Comparison of ENCODE assay signal across 8 mouse cellular contexts in genomic region chr1:167392031-167392640, GRCm38 (mm10). TPM values are rescaled to one million over a fixed set of nuclear protein-coding genes. Genes with fewer than 3 reads are reported as not detected.
DNase-seq lines count a peak whose midpoint lies in the region; ATAC-seq and TF ChIP-seq lines count a peak whose summit lies in the region.

No protein-coding gene starts in this region.

- no peak for TF ChIP-seq POLR2A in myocyte (IDR thresholded peaks at IDR 0.05; ENCODE audit: insufficient read length, low read depth)

- DNase-seq in kidney, adult 11 months: no peak
- no peak for DNase-seq in embryonic facial prominence, embryonic 11.5 days (ENCODE audit: low spot score)
- DNase-seq in right cerebral cortex, postnatal 36 days (ENCODE audit: low spot score in 2 of 2): no peak
- no peak for DNase-seq in left cerebral cortex, postnatal 36 days (ENCODE audit: low spot score in 2 of 2)

- H3K4me3 ChIP-seq in kidney, embryonic 14.5 days (ENCODE audit: low read length): peak overlapping the region; percentile 53; the same call in 1 of the 2 replicates
- H3K4me3 ChIP-seq in embryonic facial prominence, embryonic 11.5 days (ENCODE audit: low read depth, low read length): 0 out of 2 replicates have a peak overlapping the region, but pooled peaks have one; percentile 61
- peak overlapping the region; percentile 72 for H3K4me3 ChIP-seq in hindbrain, embryonic 15.5 days
- peak overlapping the region; percentile 52 for H3K4me3 ChIP-seq in myocyte

- peaks cover 6% of the 10 kb centered on the region for H3K4me1 ChIP-seq in kidney, embryonic 14.5 days (ENCODE audit: control insufficient read depth, insufficient read depth, low read length)
- H3K4me1 ChIP-seq in embryonic facial prominence, embryonic 11.5 days (ENCODE audit: control insufficient read depth, insufficient read depth, low read length): peaks cover 3% of the 10 kb centered on the region; the same call in 1 of the 2 replicates
- H3K4me1 ChIP-seq in hindbrain, embryonic 15.5 days (replicated peaks): peaks cover 24% of the 10 kb centered on the region

- no peak for ATAC-seq in kidney, embryonic 14.5 days (ENCODE audit: low FRiP score, low TSS enrichment)
- ATAC-seq in embryonic facial prominence, embryonic 11.5 days (replicated peaks; ENCODE audit: insufficient number of reproducible peaks, low FRiP score, low TSS enrichment, low read depth): no peak
- no peak for ATAC-seq in hindbrain, embryonic 15.5 days (ENCODE audit: low FRiP score, low read depth)
- no peak for ATAC-seq in megakaryocyte progenitor cell, adult 5-6 weeks (replicated peaks; ENCODE audit: poor library complexity)

- intact Hi-C loops in left cerebral cortex, postnatal 36 days (cut with DNase I): no loop called here

- H3ac ChIP-seq in myocyte (ENCODE audit: control insufficient read depth, insufficient read length): no peak overlapping the region

- 58% methylated on average over 2 of the region's 2 CpGs for WGBS in kidney, embryonic 14.5 days
- WGBS in embryonic facial prominence, embryonic 11.5 days: 39% methylated on average over 2 of the region's 2 CpGs
- WGBS in hindbrain, embryonic 15.5 days: 57% methylated on average over 2 of the region's 2 CpGs

- H3K9ac ChIP-seq in kidney, embryonic 14.5 days (ENCODE audit: low read depth, low read length): peak overlapping the region; percentile 72; the same call in 1 of the 2 replicates
- no peak overlapping the region; the same call in 1 of the 2 replicates for H3K9ac ChIP-seq in embryonic facial prominence, embryonic 11.5 days (replicated peaks; ENCODE audit: low read length)
- H3K9ac ChIP-seq in hindbrain, embryonic 15.5 days: peak overlapping the region; percentile 60; the same call in 1 of the 2 replicates

- no peaks in the 10 kb centered on the region for H3K79me2 ChIP-seq in myocyte (ENCODE audit: control insufficient read depth, insufficient read depth)

- no peaks in the 10 kb centered on the region for H3K9me3 ChIP-seq in kidney, embryonic 14.5 days (ENCODE audit: control insufficient read depth, low read length)
- no peaks in the 10 kb centered on the region for H3K9me3 ChIP-seq in embryonic facial prominence, embryonic 11.5 days (replicated peaks; ENCODE audit: control insufficient read depth, low read length)
- no peaks in the 10 kb centered on the region for H3K9me3 ChIP-seq in hindbrain, embryonic 15.5 days

- no peaks in the 10 kb centered on the region for H3K36me3 ChIP-seq in kidney, embryonic 14.5 days (ENCODE audit: control insufficient read depth, insufficient read depth, low read length)
- no peaks in the 10 kb centered on the region for H3K36me3 ChIP-seq in embryonic facial prominence, embryonic 11.5 days (replicated peaks; ENCODE audit: control insufficient read depth, insufficient read depth, low read depth, low read length)
- H3K36me3 ChIP-seq in hindbrain, embryonic 15.5 days: no peaks in the 10 kb centered on the region
- no peaks in the 10 kb centered on the region for H3K36me3 ChIP-seq in myocyte (ENCODE audit: control insufficient read depth, insufficient read depth)

- peaks cover 7% of the 10 kb centered on the region; the same call in 1 of the 2 replicates for H3K27me3 ChIP-seq in kidney, embryonic 14.5 days (ENCODE audit: control insufficient read depth, insufficient read depth, low read length)
- H3K27me3 ChIP-seq in embryonic facial prominence, embryonic 11.5 days (ENCODE audit: control insufficient read depth, insufficient read depth, low read length): peaks cover 5% of the 10 kb centered on the region; the same call in 1 of the 2 replicates
- peaks cover 6% of the 10 kb centered on the region; the same call in 1 of the 2 replicates for H3K27me3 ChIP-seq in hindbrain, embryonic 15.5 days
- peaks cover 10% of the 10 kb centered on the region for H3K27me3 ChIP-seq in myocyte (ENCODE audit: control insufficient read depth, insufficient read depth, insufficient read length)

- H3K4me2 ChIP-seq in kidney, embryonic 14.5 days (replicated peaks; ENCODE audit: low read depth, low read length): peak overlapping the region; percentile 83; the same call in 1 of the 2 replicates
- H3K4me2 ChIP-seq in embryonic facial prominence, embryonic 11.5 days (ENCODE audit: low read depth, low read length): no peak overlapping the region
- peak overlapping the region; percentile 71 for H3K4me2 ChIP-seq in hindbrain, embryonic 15.5 days
- peak overlapping the region; percentile 86 for H3K4me2 ChIP-seq in myocyte (ENCODE audit: low read depth)

- no peak overlapping the region for H3K27ac ChIP-seq in kidney, embryonic 14.5 days (ENCODE audit: low read depth, low read length)
- H3K27ac ChIP-seq in embryonic facial prominence, embryonic 11.5 days (replicated peaks; ENCODE audit: low read depth, low read length): no peak overlapping the region
- H3K27ac ChIP-seq in hindbrain, embryonic 15.5 days (replicated peaks): no peak overlapping the region

TF ChIP-seq in myocyte, 11 proteins besides CTCF, POLR2A, EP300 and RAD21:
- TF ChIP-seq MAX (IDR thresholded peaks at IDR 0.05; ENCODE audit: low read depth) (no peak), MYOD1 (IDR thresholded peaks at IDR 0.05; ENCODE audit: control insufficient read depth in 1 of 3, insufficient read length in 2 of 3, low read depth in 2 of 3) (no peak), REST (IDR thresholded peaks at IDR 0.05; ENCODE audit: insufficient read depth, insufficient read length) (no peak), TCF3 (IDR thresholded peaks at IDR 0.05; ENCODE audit: insufficient read length, low read depth) (no peak), USF1 (IDR thresholded peaks at IDR 0.05; ENCODE audit: low read depth) (no peak), E2F4 (IDR thresholded peaks at IDR 0.05; ENCODE audit: insufficient read depth) (no peak), CEBPB (IDR thresholded peaks at IDR 0.05; ENCODE audit: insufficient read depth, poor library complexity, severe bottlenecking) (no peak), POLR2AphosphoS2 (IDR thresholded peaks at IDR 0.05; ENCODE audit: insufficient read length, low read depth) (no peak), TCF12 (IDR thresholded peaks at IDR 0.05; ENCODE audit: insufficient read depth, poor library complexity, severe bottlenecking) (no peak)

RNA-seq across cellular contexts. Expression of gene Mgst3, which starts 1.5 kb away (rescaled TPM):
- 41.6 and 46.7 TPM in 2 replicates for polyA plus RNA-seq in kidney, embryonic 14.5 days (2014; fragmentation: Nextera tagmentation; extraction: Ambion mirVana)
- polyA plus RNA-seq in embryonic facial prominence, embryonic 11.5 days (2014; fragmentation: Nextera tagmentation; extraction: Ambion mirVana): 49.5 and 61.3 TPM in 2 replicates
- polyA plus RNA-seq in hindbrain, embryonic 15.5 days (2015; fragmentation: Nextera tagmentation; extraction: Ambion mirVana): 172 and 178 TPM in 2 replicates
- polyA plus RNA-seq in myocyte (2012; fragmentation: generic; extraction: Trizol): 62.0 TPM
- 100 to 1,000 TPM; 105 to 117 TPM for total RNA-seq in left cerebral cortex, postnatal 36 days (2021)
- 14.0 and 16.5 TPM in 2 replicates for total RNA-seq in megakaryocyte progenitor cell, adult 5-6 weeks (2015)
- 11.8 and 18.1 TPM in 2 replicates for total RNA-seq in megakaryocyte progenitor cell, adult 5-6 weeks (2017)

RNA-seq across cellular contexts. Expression of gene Aldh9a1, which starts 42.3 kb away (rescaled TPM):
- polyA plus RNA-seq in kidney, embryonic 14.5 days (2014; fragmentation: Nextera tagmentation; extraction: Ambion mirVana): 27.8 and 46.6 TPM in 2 replicates
- 46.3 and 46.7 TPM in 2 replicates for polyA plus RNA-seq in embryonic facial prominence, embryonic 11.5 days (2014; fragmentation: Nextera tagmentation; extraction: Ambion mirVana)
- polyA plus RNA-seq in hindbrain, embryonic 15.5 days (2015; fragmentation: Nextera tagmentation; extraction: Ambion mirVana): 34.9 and 39.7 TPM in 2 replicates
- 17.6 TPM for polyA plus RNA-seq in myocyte (2012; fragmentation: generic; extraction: Trizol)
- total RNA-seq in left cerebral cortex, postnatal 36 days (2021): 10 to 100 TPM; 16.6 TPM
- total RNA-seq in megakaryocyte progenitor cell, adult 5-6 weeks (2015): 43.1 and 45.0 TPM in 2 replicates
- total RNA-seq in megakaryocyte progenitor cell, adult 5-6 weeks (2017): 36.3 and 46.6 TPM in 2 replicates
